Mouse (Mus musculus): ENCODE results near the gene Dgkq.

DNA sequence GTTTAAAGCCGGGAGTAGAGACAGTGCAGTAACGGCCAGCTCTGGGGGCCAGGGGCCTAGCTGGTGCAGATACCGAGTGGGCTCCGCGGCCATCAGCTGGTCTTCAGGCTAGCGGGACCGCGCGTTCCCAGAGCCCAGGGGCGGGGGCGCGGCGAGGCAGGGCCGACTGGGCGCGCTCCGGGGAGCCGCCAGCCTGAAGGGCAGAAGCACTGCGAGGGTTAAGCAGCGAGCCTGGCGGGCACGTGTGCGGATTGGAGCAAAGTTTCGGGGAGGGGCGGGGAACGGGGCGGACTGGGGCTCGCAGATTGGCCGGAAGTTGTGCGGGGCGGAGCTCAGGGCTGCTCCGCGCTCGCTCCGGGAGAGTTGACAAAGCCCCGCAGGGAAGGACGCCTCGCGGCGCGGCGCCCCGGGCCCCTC is 24.4 kb upstream of the Dgkq start:
- TF ChIP-seq CTCF (IDR thresholded peaks at IDR 0.05; ENCODE audit: extremely low read depth, insufficient read depth, low read length): no peak
- no peak for TF ChIP-seq POLR2A (IDR thresholded peaks at IDR 0.05; ENCODE audit: extremely low read depth, insufficient read depth, low read length)

Measured in cortical plate, adult 2 months (tissue).